Mouse (Mus musculus) Patski (cell line): ENCODE data around the gene Rps11. TPM values are rescaled to one million over a fixed set of nuclear protein-coding genes. Genes with fewer than 3 reads are reported as not detected.

ENCODE experiments used
- ATAC-seq: fragments of 100-300 bp; one replicate; pipeline ENCODE4 v1.8.0; 2021
- CTCF ChIA-PET: fragments of 350-600 bp; sonication (Branson Sonifier 250); formaldehyde crosslinking; loops from one replicate; lab custom pipeline; 2022; ENCODE audit warnings: inconsistent platforms; lab: Charles Lee
- POLR2A ChIA-PET: fragments of 350-600 bp; sonication (Branson Sonifier 250); formaldehyde crosslinking; loops from one replicate; lab custom pipeline; 2022; ENCODE audit warnings: antibody characterized with exemption, inconsistent platforms; lab: Charles Lee
- DNase-seq: peaks from one replicate; pipeline ENCODE4 v3.0.0-alpha.2; 2011; ENCODE audit warnings: low read depth, low spot score
- H3K27me3 ChIP-seq: fragments of 371-371 bp; one replicate; pipeline ENCODE4 v1.5.1; 2021
- CTCF ChIP-seq: fragments of 100-300 bp; IDR thresholded peaks from one replicate; pipeline ENCODE4 v1.5.1; 2021
- in situ Hi-C: fragments of 300-500 bp; cut with MboI; formaldehyde crosslinking; loops from 3 replicates; pipeline ENCODE4 v1.11.1; 2018; ENCODE audit warnings: low pct_unique_long_range_greater_than_20kb, mixed read lengths
- polyA plus RNA-seq: library from polyadenylated mRNA; unstranded; gene quantifications from one replicate; pipeline ENCODE4 v1.2.3, GENCODE M21; 2021

Rps11 gene
- polyA plus RNA-seq, 1 experiment from 2014 or later, result 920 TPM

GRCm38 (mm10) chr7:45077829-45078228 lies 46.4 kb downstream of the Rps11 start:
- H3K27me3 ChIP-seq, result no peaks in the 10 kb centered on the region
- POLR2A ChIA-PET, result no interaction called here
- CTCF ChIA-PET, result no interaction called here
- no peak for ATAC-seq
- in situ Hi-C loops, result no loop called here
- DNase-seq, result no peak
- TF ChIP-seq CTCF, result no peak

DNA sequence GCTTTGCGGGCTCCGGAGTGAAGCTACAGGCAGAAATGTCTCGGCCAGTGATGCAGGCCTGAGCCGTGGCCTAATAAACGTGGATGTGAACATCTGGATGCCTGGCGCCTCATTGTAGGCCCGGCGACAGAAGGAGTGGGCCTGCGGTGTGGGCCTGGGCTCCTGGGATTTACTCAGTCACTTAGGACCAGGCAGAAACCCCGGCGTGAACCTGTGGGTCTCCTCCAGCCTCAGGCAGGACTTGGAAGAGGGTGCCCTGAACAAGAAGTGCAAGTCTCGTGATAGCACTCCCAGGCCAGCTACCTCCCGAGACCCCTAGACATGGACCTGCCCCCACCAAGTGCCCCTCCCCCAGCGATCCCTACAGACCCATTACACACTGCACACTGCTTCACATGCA lies 46.9 kb downstream of the Rps11 start:
- ATAC-seq (no peak), DNase-seq (no peak)
- no peaks in the 10 kb centered on the region for H3K27me3 ChIP-seq
- no peak for TF ChIP-seq CTCF
- POLR2A ChIA-PET, result no interaction called here
- CTCF ChIA-PET, result no interaction called here
- in situ Hi-C loops, result no loop called here

- in situ Hi-C loops, result no loop called here
- no peaks in the 10 kb centered on the region for H3K27me3 ChIP-seq
- POLR2A ChIA-PET, result interaction anchor here (0.9 kb wide), 1 partner anchor 46 kb away, joined by 3 read pairs; no protein-coding TSS in a partner anchor
- CTCF ChIA-PET, result interaction anchor here (1.8 kb wide), 1 partner anchor 9 kb away, joined by 7 read pairs; no protein-coding TSS in a partner anchor
- DNase-seq (no peak), ATAC-seq (no peak)
- TF ChIP-seq CTCF, result no peak
Observed at GRCm38 (mm10) chr7:45076501-45076900, 47.7 kb downstream of the Rps11 start.

DNA sequence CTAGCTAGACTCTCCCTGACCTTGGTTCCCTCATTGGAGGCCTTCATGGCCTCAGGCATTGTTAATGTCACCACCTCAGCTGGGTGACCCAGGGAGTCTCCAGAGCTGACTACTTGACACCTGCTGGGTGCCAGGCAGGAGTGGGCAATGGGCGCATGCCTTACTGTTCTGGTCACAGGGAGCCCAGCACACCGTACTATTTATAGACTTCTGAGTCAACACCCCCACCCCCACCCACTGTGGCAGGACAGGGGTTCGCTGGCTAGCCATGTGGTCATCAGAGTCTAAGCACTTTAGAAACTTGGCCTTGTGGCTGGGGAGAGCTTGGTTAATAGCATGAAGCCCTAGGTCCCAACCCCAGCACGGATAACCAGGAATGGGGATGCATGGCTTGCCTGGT lies 48.8 kb downstream of the Rps11 start:
- in situ Hi-C loops, result no loop called here
- DNase-seq (peak; percentile 84), ATAC-seq (peak; percentile 85)
- H3K27me3 ChIP-seq, result no peaks in the 10 kb centered on the region
- no peak for TF ChIP-seq CTCF
- ChIA-PET POLR2A (interaction anchor here (0.8 to 1.2 kb wide), 4 partner anchors 21 to 49 kb away, joined by 3 to 5 read pairs (median 3); partner anchors contain the start of gene Rps11), CTCF (interaction anchor here (1.8 kb wide), 1 partner anchor 8 kb away, joined by 7 read pairs; no protein-coding TSS in a partner anchor)

- ChIA-PET CTCF (no interaction called here), POLR2A (no interaction called here)
- H3K27me3 ChIP-seq, result no peaks in the 10 kb centered on the region
- in situ Hi-C loops, result no loop called here
- TF ChIP-seq CTCF, result no peak
- DNase-seq, result no peak
- ATAC-seq, result no peak
Observed at GRCm38 (mm10) chr7:45073949-45074348, 50.3 kb downstream of the Rps11 start.

GRCm38 (mm10) chr7:45073171-45073707 lies 51.0 kb downstream of the Rps11 start:
- ChIA-PET CTCF (no interaction called here), POLR2A (no interaction called here)
- no peaks in the 10 kb centered on the region for H3K27me3 ChIP-seq
- ATAC-seq, result no peak
- no peak for DNase-seq
- in situ Hi-C loops, result no loop called here
- no peak for TF ChIP-seq CTCF

Other genes starting within 250 kb of the Rps11 start
- 96.8 TPM for gene Med25, start 231.7 kb downstream of the Rps11 start, polyA plus RNA-seq
- 16.9 TPM for gene Fuz, start 228.4 kb downstream of the Rps11 start, polyA plus RNA-seq
- gene Ap2a1, start 194.9 kb downstream of the Rps11 start, polyA plus RNA-seq, result 104 TPM
- 0.06 TPM for gene Tsks, start 181.2 kb downstream of the Rps11 start, polyA plus RNA-seq
- gene Cpt1c, start 149.6 kb downstream of the Rps11 start, polyA plus RNA-seq, result 22.1 TPM
- gene Prmt1, start 137.9 kb downstream of the Rps11 start, polyA plus RNA-seq, result 514 TPM
- 108 TPM for gene Irf3, start 126.8 kb downstream of the Rps11 start, polyA plus RNA-seq
- gene Bcl2l12, start 125.7 kb downstream of the Rps11 start, polyA plus RNA-seq, result 19.9 TPM
- gene Scaf1, start 108.1 kb downstream of the Rps11 start, polyA plus RNA-seq, result 80.3 TPM
- gene Rras, start 106.5 kb downstream of the Rps11 start, polyA plus RNA-seq, result 78.9 TPM
- 35.8 TPM for gene Prr12, start 71.6 kb downstream of the Rps11 start, polyA plus RNA-seq
- gene Nosip, start 62.0 kb downstream of the Rps11 start, polyA plus RNA-seq, result 77.4 TPM
- gene Prrg2, start 61.8 kb downstream of the Rps11 start, polyA plus RNA-seq, result 38.6 TPM
- gene Rcn3, start 32.2 kb downstream of the Rps11 start, polyA plus RNA-seq, result 21.7 TPM
- 22.2 TPM for gene Fcgrt, start 20.6 kb downstream of the Rps11 start, polyA plus RNA-seq
- 1,333 TPM for gene Rpl13a, start 4.3 kb upstream of the Rps11 start, polyA plus RNA-seq
- gene Gm45713, start 11.8 kb upstream of the Rps11 start, polyA plus RNA-seq, result not detected
- 7.3 TPM for gene Flt3l, start 12.0 kb upstream of the Rps11 start, polyA plus RNA-seq
- 68.2 TPM for gene Pih1d1, start 29.9 kb upstream of the Rps11 start, polyA plus RNA-seq
- 48.9 TPM for gene Aldh16a1, start 30.1 kb upstream of the Rps11 start, polyA plus RNA-seq
- gene Slc17a7, start 39.5 kb upstream of the Rps11 start, polyA plus RNA-seq, result 0.19 TPM
- not detected for gene Gfy, start 55.1 kb upstream of the Rps11 start, polyA plus RNA-seq
- gene Pth2, start 56.6 kb upstream of the Rps11 start, polyA plus RNA-seq, result not detected
- 0.03 TPM for gene Ccdc155, start 80.5 kb upstream of the Rps11 start, polyA plus RNA-seq
- not detected for gene Dkkl1, start 87.7 kb upstream of the Rps11 start, polyA plus RNA-seq
- gene Tead2, start 91.3 kb upstream of the Rps11 start, polyA plus RNA-seq, result 94.7 TPM
- gene Cd37, start 114.7 kb upstream of the Rps11 start, polyA plus RNA-seq, result 0.81 TPM
- not detected for gene Slc6a16, start 116.6 kb upstream of the Rps11 start, polyA plus RNA-seq
- gene Slc6a21, start 153.1 kb upstream of the Rps11 start, polyA plus RNA-seq, result not detected
- 15.0 TPM for gene Trpm4, start 209.3 kb upstream of the Rps11 start, polyA plus RNA-seq
- gene Hrc, start 210.9 kb upstream of the Rps11 start, polyA plus RNA-seq, result 0.06 TPM
- gene Ppfia3, start 242.6 kb upstream of the Rps11 start, polyA plus RNA-seq, result 4.1 TPM
- gene Lin7b, start 246.1 kb upstream of the Rps11 start, polyA plus RNA-seq, result 4.7 TPM